Mouse (Mus musculus): ENCODE data around the gene Gm10486. TPM values are rescaled to one million over a fixed set of nuclear protein-coding genes. Genes with fewer than 3 reads are reported as not detected.

The Gm10486 gene
- not detected in 2 replicates for polyA plus RNA-seq (2012; rRNA removed; ENCODE audit: low replicate concordance)

DNA sequence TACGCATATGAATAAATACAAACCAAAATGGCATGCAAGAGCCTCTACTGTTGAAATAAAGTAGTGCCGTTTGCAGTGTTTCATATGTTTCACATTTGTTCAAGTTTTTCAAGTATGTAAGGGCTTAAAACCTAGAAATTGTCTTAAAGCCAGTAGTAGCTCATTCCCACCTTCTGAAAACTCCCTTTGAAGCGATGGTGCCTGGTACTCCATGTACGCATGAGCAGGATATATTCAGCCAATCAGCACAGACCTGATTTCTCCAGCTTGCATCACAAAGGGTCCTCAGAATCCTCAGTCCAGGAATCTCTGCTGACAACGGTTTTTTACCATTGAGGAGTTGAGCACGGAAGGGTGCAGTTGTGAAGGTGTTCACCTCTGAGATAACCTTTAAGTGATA lies at the start of gene Gm10486:
Gene Gm10486, plus strand, starts transcription at position 301 of the 400 bp plus-strand sequence.

